16 mouse cellular contexts compared by ENCODE assay signal in the genomic region with DNA sequence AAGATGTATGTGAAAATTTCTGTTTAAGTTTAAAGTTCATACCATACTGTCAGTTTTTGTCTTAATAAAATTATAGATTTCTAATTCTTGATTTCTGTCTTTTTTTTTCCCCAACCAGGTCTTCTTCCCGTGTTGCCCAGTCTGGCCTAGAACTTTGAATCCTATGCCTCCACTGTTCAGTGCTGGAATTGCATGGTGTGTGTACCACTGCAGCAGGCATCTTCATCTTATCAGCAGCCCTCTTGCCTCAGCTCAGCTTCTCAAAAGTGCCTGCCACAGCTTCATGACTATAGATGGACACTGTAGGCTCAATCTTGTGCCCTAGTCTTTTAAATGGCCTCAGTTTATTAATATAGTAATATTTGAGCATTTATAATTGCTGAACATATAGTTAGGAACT. TPM values are rescaled to one million over a fixed set of nuclear protein-coding genes. Genes with fewer than 3 reads are reported as not detected.
DNase-seq lines count a peak whose midpoint lies in the region; ATAC-seq and TF ChIP-seq lines count a peak whose summit lies in the region.
"Had no signal": no experiment of that assay in that cellular context is flagged by ENCODE, and none has a peak within 500 bp of the region (broad histone marks: within the 10 kb centered on the region; RNA-seq: fewer than 3 reads in every experiment).

No protein-coding gene starts in this region.

- peak; percentile 55; the same call in 1 of the 2 replicates for ATAC-seq in frontal cortex, adult (ENCODE audit: low TSS enrichment)
- ATAC-seq in liver, postnatal 0 days, result no peak
- no peak for ATAC-seq in liver, embryonic 12.5 days
- ATAC-seq: activated CD4-positive, CD25-positive, alpha-beta regulatory T cell, adult 4 months had no signal

- no peak overlapping the region for H3K27ac ChIP-seq in liver, postnatal 0 days (ENCODE audit: low read depth)
- no peak overlapping the region for H3K27ac ChIP-seq in liver, embryonic 12.5 days
- H3K27ac ChIP-seq in cortical plate, adult 2 months (ENCODE audit: insufficient read depth, low read length), result no peak overlapping the region
- H3K27ac ChIP-seq: heart, embryonic 10.5 days; hindbrain, embryonic 13.5 days; limb, embryonic 15.5 days had no signal

- peak; percentile 29; the same call in 1 of the 2 replicates for TF ChIP-seq CTCF in liver, postnatal 0 days (IDR thresholded peaks at IDR 0.05; ENCODE audit: low read depth)
- peak; percentile 18; the same call in 1 of the 2 replicates for TF ChIP-seq CTCF in cortical plate, adult 2 months (IDR thresholded peaks at IDR 0.05; ENCODE audit: extremely low read depth, insufficient read depth, low read length)

- H3K9me3 ChIP-seq in liver, postnatal 0 days (ENCODE audit: low read length), result no peaks in the 10 kb centered on the region
- H3K9me3 ChIP-seq in liver, embryonic 12.5 days (replicated peaks), result no peaks in the 10 kb centered on the region
- H3K9me3 ChIP-seq: heart, embryonic 10.5 days; hindbrain, embryonic 13.5 days; limb, embryonic 15.5 days had no signal

- no peak for DNase-seq in frontal cortex, postnatal 25 days (ENCODE audit: low spot score in 2 of 2)
- DNase-seq in liver, postnatal 0 days, result no peak
- peak; percentile 70 for DNase-seq in ES-CJ7 (ENCODE audit: low read depth, low spot score)
- DNase-seq in urinary bladder, postnatal 36 days (ENCODE audit: low spot score in 2 of 2), result no peak
- DNase-seq in cerebellum, adult 18-20 months, result no peak
- DNase-seq: cerebellum, postnatal 25 days; layer of hippocampus, postnatal 36 days; right cerebral cortex, adult 18-20 months had no signal

- H3K9ac ChIP-seq in liver, postnatal 0 days (replicated peaks), result no peak overlapping the region
- H3K9ac ChIP-seq in liver, embryonic 12.5 days, result no peak overlapping the region
- H3K9ac ChIP-seq: hindbrain, embryonic 13.5 days; limb, embryonic 15.5 days had no signal

- TF ChIP-seq POLR2A in cortical plate, adult 2 months (IDR thresholded peaks at IDR 0.05; ENCODE audit: extremely low read depth, insufficient read depth, low read length), result no peak

- H3K27me3 ChIP-seq in liver, postnatal 0 days (ENCODE audit: insufficient read depth, low read length), result no peaks in the 10 kb centered on the region
- H3K27me3 ChIP-seq in liver, embryonic 12.5 days (replicated peaks), result no peaks in the 10 kb centered on the region
- H3K27me3 ChIP-seq: hindbrain, embryonic 13.5 days; limb, embryonic 15.5 days had no signal

- H3K4me2 ChIP-seq in liver, postnatal 0 days (ENCODE audit: low read depth, low read length), result no peak overlapping the region
- no peak overlapping the region for H3K4me2 ChIP-seq in liver, embryonic 12.5 days
- H3K4me2 ChIP-seq: hindbrain, embryonic 13.5 days; limb, embryonic 15.5 days had no signal

- no peak for TF ChIP-seq EP300 in liver, postnatal 0 days (IDR thresholded peaks at IDR 0.05; ENCODE audit: low read depth)

- no peaks in the 10 kb centered on the region for H3K4me1 ChIP-seq in liver, postnatal 0 days (ENCODE audit: insufficient read depth)
- no peaks in the 10 kb centered on the region for H3K4me1 ChIP-seq in liver, embryonic 12.5 days
- no peaks in the 10 kb centered on the region for H3K4me1 ChIP-seq in cortical plate, adult 2 months (ENCODE audit: control insufficient read depth, insufficient read depth, low read length)
- H3K4me1 ChIP-seq: heart, embryonic 10.5 days; hindbrain, embryonic 13.5 days; limb, embryonic 15.5 days had no signal

- WGBS in liver, postnatal 0 days (ENCODE audit: insufficient replicate concordance), result 55% methylated on average over 1 of the region's 1 CpGs
- WGBS in liver, embryonic 12.5 days (ENCODE audit: insufficient replicate concordance), result 41% methylated on average over 1 of the region's 1 CpGs

- H3K4me3 ChIP-seq in liver, postnatal 0 days (ENCODE audit: low read depth, low read length), result no peak overlapping the region
- no peak overlapping the region for H3K4me3 ChIP-seq in liver, embryonic 12.5 days
- H3K4me3 ChIP-seq in cortical plate, adult 2 months (ENCODE audit: insufficient read depth, low read length), result no peak overlapping the region
- H3K4me3 ChIP-seq: erythroblast, embryonic 14.5 days; heart, embryonic 10.5 days; hindbrain, embryonic 13.5 days; limb, embryonic 15.5 days had no signal

- H3K36me3 ChIP-seq in liver, postnatal 0 days (replicated peaks; ENCODE audit: insufficient read depth, low read length), result peaks cover 60% of the 10 kb centered on the region
- peaks cover 97% of the 10 kb centered on the region for H3K36me3 ChIP-seq in liver, embryonic 12.5 days

RNA-seq across cellular contexts. Expression of gene Cbx1, which starts 19.1 kb away (rescaled TPM):
- 20.7 and 24.9 TPM in 2 replicates for polyA plus RNA-seq in liver, postnatal 0 days (2015; fragmentation: Nextera tagmentation; extraction: Ambion mirVana)
- polyA plus RNA-seq in liver, embryonic 12.5 days (2016; fragmentation: Nextera tagmentation; extraction: Ambion mirVana), result 51.6 and 52.4 TPM in 2 replicates
- 27.1 and 30.1 TPM in 2 replicates for polyA plus RNA-seq in cortical plate, adult 2 months (2012; rRNA removed)

RNA-seq across cellular contexts. Expression of gene Nfe2l1, which starts 21.7 kb away (rescaled TPM):
- 17.6 and 22.1 TPM in 2 replicates for polyA plus RNA-seq in liver, postnatal 0 days (2015; fragmentation: Nextera tagmentation; extraction: Ambion mirVana)
- 26.7 and 32.4 TPM in 2 replicates for polyA plus RNA-seq in liver, embryonic 12.5 days (2016; fragmentation: Nextera tagmentation; extraction: Ambion mirVana)
- polyA plus RNA-seq in cortical plate, adult 2 months (2012; rRNA removed), result 202 and 207 TPM in 2 replicates

RNA-seq across cellular contexts. Expression of gene Snx11, which starts 30.7 kb away (rescaled TPM):
- 7.0 and 7.5 TPM in 2 replicates for polyA plus RNA-seq in liver, postnatal 0 days (2015; fragmentation: Nextera tagmentation; extraction: Ambion mirVana)
- polyA plus RNA-seq in liver, embryonic 12.5 days (2016; fragmentation: Nextera tagmentation; extraction: Ambion mirVana), result 14.3 and 14.4 TPM in 2 replicates
- polyA plus RNA-seq in cortical plate, adult 2 months (2012; rRNA removed), result 42.9 and 46.0 TPM in 2 replicates

RNA-seq across cellular contexts. Expression of gene Copz2, which starts 41.6 kb away (rescaled TPM):
- 51.0 and 55.5 TPM in 2 replicates for polyA plus RNA-seq in liver, postnatal 0 days (2015; fragmentation: Nextera tagmentation; extraction: Ambion mirVana)
- 25.6 and 26.7 TPM in 2 replicates for polyA plus RNA-seq in liver, embryonic 12.5 days (2016; fragmentation: Nextera tagmentation; extraction: Ambion mirVana)
- polyA plus RNA-seq in cortical plate, adult 2 months (2012; rRNA removed), result 14.2 and 14.7 TPM in 2 replicates
- polyA plus RNA-seq: activated CD4-positive, CD25-positive, alpha-beta regulatory T cell, adult 4 months had no signal
